Mouse (Mus musculus): ENCODE measurements around the gene Krcc1.
"Not testable (repeated sequence)": the region's sequence is repeated elsewhere in the genome, so short reads cannot be mapped to it uniquely, and the experiment has no call there.

Krcc1 gene

DNA sequence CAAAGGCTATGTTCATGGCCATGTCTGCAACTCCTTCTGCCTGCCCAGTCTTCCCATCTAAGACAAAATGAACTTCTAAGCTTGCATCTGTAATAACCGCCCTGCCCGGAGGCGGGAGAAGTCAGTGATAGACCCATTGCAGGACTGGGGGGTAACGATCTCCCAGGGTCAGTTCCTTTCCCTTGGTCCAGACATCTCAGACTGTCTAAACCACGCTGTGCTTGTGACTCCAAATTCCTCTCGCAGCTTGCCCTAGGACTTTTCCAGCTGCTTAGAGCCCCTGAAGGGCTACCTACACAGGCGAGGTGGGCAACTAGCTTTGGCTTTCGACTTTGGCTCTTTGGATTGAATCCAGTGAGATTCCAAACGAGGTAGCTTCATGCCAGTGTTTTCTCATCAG lies 53.3 kb downstream of the Krcc1 start:
- ATAC-seq (ENCODE audit: insufficient number of reproducible peaks, low FRiP score, low TSS enrichment) = no peak

DNA sequence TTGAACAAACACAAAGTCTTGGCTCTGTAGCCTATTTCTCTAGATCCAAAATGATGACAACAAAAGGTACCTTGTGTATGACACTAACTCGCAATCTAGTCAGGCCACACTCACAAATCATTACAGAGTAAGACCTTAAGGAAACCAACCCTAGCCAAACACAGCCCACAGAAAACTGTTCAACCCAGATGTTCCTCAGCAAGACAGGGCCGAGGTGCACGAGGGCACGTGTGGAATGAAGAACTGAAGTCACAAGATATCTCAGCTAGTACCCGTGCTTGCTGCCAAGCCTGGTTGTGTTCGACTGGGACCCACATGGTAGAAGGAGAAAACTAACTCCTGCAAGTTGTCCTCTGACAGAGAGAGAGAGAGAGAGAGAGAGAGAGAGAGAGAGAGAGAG lies 58.4 kb downstream of the Krcc1 start:
- no peak for ATAC-seq (ENCODE audit: insufficient number of reproducible peaks, low FRiP score, low TSS enrichment)

GRCm38 (mm10) chr6:71330486-71330885 lies 59.0 kb downstream of the Krcc1 start:
- no peak for ATAC-seq (ENCODE audit: insufficient number of reproducible peaks, low FRiP score, low TSS enrichment)

DNA sequence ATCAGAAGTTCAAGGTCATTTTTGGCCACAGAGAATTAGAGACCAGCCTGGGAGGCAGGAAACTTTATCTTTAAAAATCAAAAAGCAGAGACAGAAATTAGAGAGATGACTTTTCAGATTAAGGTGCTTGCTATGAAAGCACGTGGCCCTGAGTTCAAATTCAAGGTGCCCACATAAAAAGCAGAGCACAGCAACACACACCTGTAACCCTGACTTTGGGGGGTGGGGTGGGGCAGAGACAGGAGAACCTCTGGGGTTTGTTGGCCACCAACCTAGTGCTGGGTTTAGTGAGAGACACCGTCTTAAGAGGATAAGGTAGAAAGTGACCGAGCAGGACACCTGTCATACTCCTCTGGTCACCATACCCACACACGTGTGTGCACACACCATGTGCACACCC lies 60.0 kb downstream of the Krcc1 start:
- ATAC-seq (ENCODE audit: insufficient number of reproducible peaks, low FRiP score, low TSS enrichment) = not testable (repeated sequence)

DNA sequence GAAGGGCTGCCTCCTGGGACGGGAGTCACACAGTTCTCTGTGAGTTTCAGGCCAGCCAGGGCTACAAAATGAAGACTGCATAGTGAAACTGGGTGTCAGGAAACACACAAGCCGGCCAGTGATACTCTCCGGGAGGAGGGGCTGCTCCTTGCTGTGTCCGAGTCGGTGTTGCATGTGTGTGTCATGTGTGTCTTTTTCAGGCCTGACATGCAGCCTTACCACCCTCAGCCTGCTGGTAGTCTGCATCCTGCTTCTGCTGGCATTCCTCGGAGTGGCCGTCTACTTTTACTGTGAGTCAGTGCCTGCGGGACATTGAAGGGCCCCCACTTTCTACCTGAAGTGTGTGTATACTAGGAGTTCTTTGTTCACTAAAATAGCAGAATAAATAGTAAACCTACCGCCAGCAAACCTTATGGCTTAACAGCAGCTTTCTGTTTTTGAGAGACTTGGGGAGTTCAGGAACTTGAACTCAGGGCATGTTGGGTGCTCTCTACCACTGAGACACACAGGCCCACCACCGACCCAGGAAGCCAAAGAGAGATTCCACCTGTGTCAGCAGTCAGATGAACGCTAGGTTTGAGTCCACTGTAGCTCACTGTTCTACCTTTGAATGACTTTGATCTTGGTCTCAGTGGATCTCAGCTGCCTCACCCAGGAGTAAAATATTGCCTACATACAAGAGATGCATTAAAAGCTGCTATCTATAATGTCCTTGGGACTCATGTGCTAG lies 60.9 kb downstream of the Krcc1 start:
- no peak for ATAC-seq (ENCODE audit: insufficient number of reproducible peaks, low FRiP score, low TSS enrichment)

DNA sequence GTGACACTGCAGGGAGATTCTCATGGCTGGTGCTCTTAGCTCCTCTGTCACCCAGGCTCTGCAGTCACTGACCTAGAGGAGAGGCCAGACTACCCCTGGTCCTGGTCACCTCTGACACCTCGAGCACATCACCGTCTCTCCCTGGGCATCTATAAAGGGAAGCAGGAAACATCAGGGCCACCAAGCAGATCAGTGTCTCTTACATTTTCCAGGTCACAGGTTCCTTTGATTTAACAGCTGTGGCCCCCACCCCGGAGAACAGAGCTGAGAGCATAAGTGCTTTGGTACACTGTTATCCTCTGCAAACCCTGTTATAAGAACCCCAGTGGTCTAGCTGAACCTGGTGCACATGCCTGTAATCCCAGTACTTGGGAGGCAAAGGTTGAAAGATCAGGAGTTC lies 61.6 kb downstream of the Krcc1 start:
- no peak for ATAC-seq (ENCODE audit: insufficient number of reproducible peaks, low FRiP score, low TSS enrichment)

GRCm38 (mm10) chr6:71333578-71334273 lies 62.2 kb downstream of the Krcc1 start:
- ATAC-seq (ENCODE audit: insufficient number of reproducible peaks, low FRiP score, low TSS enrichment) = no peak
